Mouse (Mus musculus): Measurements from ENCODE around the gene Gpr137c. TPM values are rescaled to one million over a fixed set of nuclear protein-coding genes. Genes with fewer than 3 reads are reported as not detected.

Gene Gpr137c
- polyA plus RNA-seq, 1 experiment from 2014 or later = 6.6 TPM

- WGBS = 86% methylated on average over 4 of the region's 4 CpGs
- Histone ChIP-seq H3K4me3 (no peak overlapping the region), H3K36me3 (0 out of 2 replicates have a peak, but pooled peaks cover 3% of the 10 kb centered on the region), H3K9ac (no peak overlapping the region), H3K27me3 (replicated peaks) (no peaks in the 10 kb centered on the region), H3K4me1 (replicated peaks) (no peaks in the 10 kb centered on the region), H3K4me2 (no peak overlapping the region), H3K9me3 (replicated peaks) (no peaks in the 10 kb centered on the region), H3K27ac (ENCODE audit: poor library complexity, severe bottlenecking) (no peak overlapping the region)
- ATAC-seq (ENCODE audit: insufficient number of reproducible peaks, low FRiP score) = no peak
Observed at GRCm38 (mm10) chr14:45217693-45218092, 1.8 kb upstream of the Gpr137c start.

GRCm38 (mm10) chr14:45220090-45220956, 806 bp downstream of the Gpr137c start, which contains the start of gene Txndc16:
Gene Txndc16, minus strand, starts transcription at chr14:45220328.
- peak within 1 kb of the TSS; percentile 92 for H3K27ac ChIP-seq (ENCODE audit: poor library complexity, severe bottlenecking)
- H3K9ac ChIP-seq = peak within 1 kb of the TSS; percentile 88
- H3K4me3 ChIP-seq = peak within 1 kb of the TSS; percentile 78
- no peaks in the 10 kb centered on the region for H3K36me3 ChIP-seq
- WGBS = under 1% methylated on average over 59 of the region's 59 CpGs
- no peaks in the 10 kb centered on the region for H3K27me3 ChIP-seq (replicated peaks)
- no peaks in the 10 kb centered on the region for H3K4me1 ChIP-seq (replicated peaks)
- peak; percentile 47 for ATAC-seq (ENCODE audit: insufficient number of reproducible peaks, low FRiP score)
- no peaks in the 10 kb centered on the region for H3K9me3 ChIP-seq (replicated peaks)
- peak within 1 kb of the TSS; percentile 97 for H3K4me2 ChIP-seq

- Histone ChIP-seq H3K4me3 (peak overlapping the region; percentile 78), H3K4me2 (peak overlapping the region; percentile 97), H3K27ac (ENCODE audit: poor library complexity, severe bottlenecking) (peak overlapping the region; percentile 92; the same call in 1 of the 2 replicates), H3K36me3 (no peaks in the 10 kb centered on the region), H3K27me3 (replicated peaks) (no peaks in the 10 kb centered on the region), H3K9ac (peak overlapping the region; percentile 88), H3K9me3 (replicated peaks) (no peaks in the 10 kb centered on the region), H3K4me1 (replicated peaks) (no peaks in the 10 kb centered on the region)
- 11% methylated on average over 11 of the region's 11 CpGs for WGBS
- no peak for ATAC-seq (ENCODE audit: insufficient number of reproducible peaks, low FRiP score)
Observed at GRCm38 (mm10) chr14:45220957-45221630, 1.6 kb downstream of the Gpr137c start.

- Histone ChIP-seq H3K9me3 (replicated peaks) (no peaks in the 10 kb centered on the region), H3K27ac (ENCODE audit: poor library complexity, severe bottlenecking) (no peak overlapping the region), H3K27me3 (replicated peaks) (no peaks in the 10 kb centered on the region), H3K9ac (no peak overlapping the region), H3K4me2 (no peak overlapping the region), H3K4me1 (replicated peaks) (no peaks in the 10 kb centered on the region), H3K36me3 (no peaks in the 10 kb centered on the region), H3K4me3 (no peak overlapping the region)
- WGBS = 72% methylated on average over 2 of the region's 2 CpGs
- ATAC-seq (ENCODE audit: insufficient number of reproducible peaks, low FRiP score) = no peak
Observed at GRCm38 (mm10) chr14:45239042-45239441, 19.5 kb downstream of the Gpr137c start.

- ATAC-seq (ENCODE audit: insufficient number of reproducible peaks, low FRiP score) = no peak
- WGBS = 43% methylated on average over 1 of the region's 1 CpGs
Observed at GRCm38 (mm10) chr14:45241613-45242012, 22.1 kb downstream of the Gpr137c start.

GRCm38 (mm10) chr14:45251548-45252076, 32.1 kb downstream of the Gpr137c start:
- Histone ChIP-seq H3K4me1 (replicated peaks) (no peaks in the 10 kb centered on the region), H3K27me3 (replicated peaks) (no peaks in the 10 kb centered on the region), H3K9ac (no peak overlapping the region), H3K4me3 (no peak overlapping the region), H3K36me3 (peaks cover 5% of the 10 kb centered on the region; the same call in 1 of the 2 replicates), H3K4me2 (no peak overlapping the region), H3K27ac (ENCODE audit: poor library complexity, severe bottlenecking) (no peak overlapping the region), H3K9me3 (replicated peaks) (no peaks in the 10 kb centered on the region)
- 85% methylated on average over 4 of the region's 4 CpGs for WGBS
- no peak for ATAC-seq (ENCODE audit: insufficient number of reproducible peaks, low FRiP score)

More at GRCm38 (mm10) chr14:45241613-45242012, 22.1 kb downstream of the Gpr137c start:
- no peak overlapping the region for H3K9ac ChIP-seq
- no peak overlapping the region for H3K4me2 ChIP-seq
- H3K4me1 ChIP-seq (replicated peaks) = no peaks in the 10 kb centered on the region
- H3K36me3 ChIP-seq = peaks cover 1% of the 10 kb centered on the region; the same call in 1 of the 2 replicates
- H3K9me3 ChIP-seq (replicated peaks) = no peaks in the 10 kb centered on the region
- H3K4me3 ChIP-seq = no peak overlapping the region
- H3K27me3 ChIP-seq (replicated peaks) = no peaks in the 10 kb centered on the region
- no peak overlapping the region for H3K27ac ChIP-seq (ENCODE audit: poor library complexity, severe bottlenecking)

- no peak overlapping the region for H3K9ac ChIP-seq
- ATAC-seq (ENCODE audit: insufficient number of reproducible peaks, low FRiP score) = no peak
- H3K4me2 ChIP-seq = no peak overlapping the region
- H3K27ac ChIP-seq (ENCODE audit: poor library complexity, severe bottlenecking) = no peak overlapping the region
- no peaks in the 10 kb centered on the region for H3K27me3 ChIP-seq (replicated peaks)
- H3K4me1 ChIP-seq (replicated peaks) = no peaks in the 10 kb centered on the region
- peaks cover 6% of the 10 kb centered on the region for H3K36me3 ChIP-seq
- H3K4me3 ChIP-seq = no peak overlapping the region
- WGBS = 77% methylated on average over 3 of the region's 3 CpGs
- no peaks in the 10 kb centered on the region for H3K9me3 ChIP-seq (replicated peaks)
Observed at GRCm38 (mm10) chr14:45263831-45264592, 44.5 kb downstream of the Gpr137c start.

- no peaks in the 10 kb centered on the region for H3K9me3 ChIP-seq (replicated peaks)
- no peak overlapping the region for H3K4me2 ChIP-seq
- 84% methylated on average over 6 of the region's 6 CpGs for WGBS
- H3K4me1 ChIP-seq (replicated peaks) = no peaks in the 10 kb centered on the region
- no peak overlapping the region for H3K27ac ChIP-seq (ENCODE audit: poor library complexity, severe bottlenecking)
- ATAC-seq (ENCODE audit: insufficient number of reproducible peaks, low FRiP score) = no peak
- peaks cover 19% of the 10 kb centered on the region for H3K36me3 ChIP-seq
- no peak overlapping the region for H3K9ac ChIP-seq
- H3K4me3 ChIP-seq = no peak overlapping the region
- no peaks in the 10 kb centered on the region for H3K27me3 ChIP-seq (replicated peaks)
Observed at GRCm38 (mm10) chr14:45275816-45276215, 56.3 kb downstream of the Gpr137c start.

- no peaks in the 10 kb centered on the region for H3K9me3 ChIP-seq (replicated peaks)
- H3K4me3 ChIP-seq = no peak overlapping the region
- 84% methylated on average over 3 of the region's 3 CpGs for whole genome bisulfite sequencing
- no peak overlapping the region for H3K27ac ChIP-seq (ENCODE audit: poor library complexity, severe bottlenecking)
- peaks cover 23% of the 10 kb centered on the region for H3K36me3 ChIP-seq
- no peaks in the 10 kb centered on the region for H3K27me3 ChIP-seq (replicated peaks)
- H3K9ac ChIP-seq = no peak overlapping the region
- no peaks in the 10 kb centered on the region for H3K4me1 ChIP-seq (replicated peaks)
- no peak overlapping the region for H3K4me2 ChIP-seq
- ATAC-seq (ENCODE audit: insufficient number of reproducible peaks, low FRiP score) = no peak
Observed at GRCm38 (mm10) chr14:45282066-45282465, 62.5 kb downstream of the Gpr137c start.

GRCm38 (mm10) chr14:45291608-45292007, 72.1 kb downstream of the Gpr137c start:
- WGBS = 87% methylated on average over 4 of the region's 4 CpGs
- no peak overlapping the region for H3K27ac ChIP-seq (ENCODE audit: poor library complexity, severe bottlenecking)
- no peak overlapping the region for H3K9ac ChIP-seq
- no peaks in the 10 kb centered on the region for H3K27me3 ChIP-seq (replicated peaks)
- peaks cover 39% of the 10 kb centered on the region for H3K36me3 ChIP-seq
- ATAC-seq (ENCODE audit: insufficient number of reproducible peaks, low FRiP score) = no peak
- H3K4me1 ChIP-seq (replicated peaks) = no peaks in the 10 kb centered on the region
- no peaks in the 10 kb centered on the region for H3K9me3 ChIP-seq (replicated peaks)
- no peak overlapping the region for H3K4me2 ChIP-seq
- H3K4me3 ChIP-seq = no peak overlapping the region
